Mouse (Mus musculus): ENCODE measurements around the gene Hspa12b. TPM values are rescaled to one million over a fixed set of nuclear protein-coding genes. Genes with fewer than 3 reads are reported as not detected.
A peak's percentile ranks its signal among the peaks of the same experiment; 100 is the strongest.

Hspa12b gene
- polyA plus RNA-seq, 2 experiments = 10.2 to 42.7 TPM

DNA sequence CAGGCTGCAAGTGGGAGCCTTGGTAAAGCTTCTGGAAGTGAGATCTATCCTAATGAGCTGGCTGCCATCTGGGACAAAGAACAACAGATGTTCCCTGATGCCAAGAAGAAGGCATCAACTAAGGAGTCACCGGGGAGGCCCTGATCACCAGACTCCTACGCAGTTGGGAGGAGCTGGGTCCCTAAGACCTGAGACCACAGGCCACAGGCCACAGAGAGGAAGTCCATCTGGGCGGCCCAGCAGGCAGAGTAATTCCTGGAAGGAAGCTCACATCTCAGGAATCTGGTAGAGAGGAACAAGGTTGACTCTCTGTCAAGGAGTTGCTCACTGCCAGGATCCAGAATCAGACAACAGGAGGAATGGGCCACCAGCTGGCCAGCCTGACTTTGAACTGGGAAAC lies 2.9 kb upstream of the Hspa12b start:
- H3K27me3 ChIP-seq (ENCODE audit: control insufficient read depth, insufficient read depth, low read length) = no peaks in the 10 kb centered on the region
- TF ChIP-seq POLR2A (IDR thresholded peaks at IDR 0.05; ENCODE audit: borderline replicate concordance, extremely low read depth, insufficient read depth, insufficient read length) = no peak
- H3K9me3 ChIP-seq (ENCODE audit: control insufficient read depth, low read length) = no peaks in the 10 kb centered on the region
- no peak overlapping the region for H3K9ac ChIP-seq (ENCODE audit: low read depth, low read length, severe bottlenecking)
- DNase-seq (ENCODE audit: low spot score) = no peak
- no peaks in the 10 kb centered on the region for H3K36me3 ChIP-seq (ENCODE audit: control insufficient read depth, insufficient read depth, low read length)
- WGBS = 65% methylated on average over 3 of the region's 3 CpGs
- no peak overlapping the region for H3K4me2 ChIP-seq (replicated peaks; ENCODE audit: low read depth, low read length, severe bottlenecking)
- ATAC-seq (ENCODE audit: low FRiP score, low read depth) = no peak
- no peak overlapping the region for H3K27ac ChIP-seq (replicated peaks; ENCODE audit: low read depth, low read length)
- peaks cover 23% of the 10 kb centered on the region for H3K4me1 ChIP-seq (ENCODE audit: control insufficient read depth, insufficient read depth, low read length)
- no peak overlapping the region for H3K4me3 ChIP-seq (replicated peaks; ENCODE audit: low read length)

DNA sequence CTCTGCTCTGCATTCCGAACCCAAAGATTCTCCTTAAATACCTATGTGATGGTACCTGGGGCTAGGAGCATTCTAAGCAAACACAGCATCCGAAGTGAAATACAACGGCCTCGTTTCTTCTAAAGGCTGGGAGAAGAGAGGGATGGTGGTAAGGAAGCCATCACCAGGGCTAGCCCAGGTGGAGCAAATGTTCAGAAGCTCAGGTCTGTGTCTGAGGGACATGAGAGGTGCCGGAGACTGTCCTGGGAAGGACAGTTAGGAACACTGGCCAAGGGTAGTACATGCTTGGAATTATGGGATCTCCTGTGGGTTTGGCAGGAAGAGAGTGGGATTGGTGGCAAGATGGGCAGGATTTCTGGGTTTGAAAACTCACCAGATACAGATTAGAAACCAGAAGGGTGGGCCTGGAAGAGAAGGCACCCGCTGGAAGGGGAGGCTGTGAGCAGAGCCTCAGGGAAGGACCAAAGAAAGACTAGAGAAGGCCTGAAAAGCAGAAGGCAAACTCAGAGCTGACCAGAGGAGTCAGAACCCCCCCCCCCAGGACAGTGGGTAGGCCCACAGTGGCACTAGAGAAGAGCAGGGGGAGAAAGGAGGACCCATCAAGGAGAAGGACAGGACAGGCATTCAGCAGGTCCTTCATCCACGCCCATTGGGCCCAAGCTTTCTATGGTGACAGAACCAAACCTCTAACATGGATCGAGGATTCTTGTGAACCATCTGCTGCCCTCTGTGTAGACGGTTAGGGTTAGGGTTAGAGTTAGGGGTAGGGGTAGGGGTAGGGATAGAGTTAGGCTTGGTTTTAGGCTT lies 1.7 kb upstream of the Hspa12b start:
- H3K27ac ChIP-seq (replicated peaks; ENCODE audit: low read depth, low read length) = no peak overlapping the region
- ATAC-seq (ENCODE audit: low FRiP score, low read depth) (no peak), DNase-seq (ENCODE audit: low spot score) (no peak)
- TF ChIP-seq POLR2A (IDR thresholded peaks at IDR 0.05; ENCODE audit: borderline replicate concordance, extremely low read depth, insufficient read depth, insufficient read length) = no peak
- no peak overlapping the region for H3K4me3 ChIP-seq (replicated peaks; ENCODE audit: low read length)
- H3K9me3 ChIP-seq (ENCODE audit: control insufficient read depth, low read length) = no peaks in the 10 kb centered on the region
- 93% methylated on average over 9 of the region's 9 CpGs for WGBS
- no peaks in the 10 kb centered on the region for H3K36me3 ChIP-seq (ENCODE audit: control insufficient read depth, insufficient read depth, low read length)
- peaks cover 23% of the 10 kb centered on the region for H3K4me1 ChIP-seq (ENCODE audit: control insufficient read depth, insufficient read depth, low read length)
- H3K27me3 ChIP-seq (ENCODE audit: control insufficient read depth, insufficient read depth, low read length) = no peaks in the 10 kb centered on the region
- H3K9ac ChIP-seq (ENCODE audit: low read depth, low read length, severe bottlenecking) = no peak overlapping the region
- H3K4me2 ChIP-seq (replicated peaks; ENCODE audit: low read depth, low read length, severe bottlenecking) = no peak overlapping the region

DNA sequence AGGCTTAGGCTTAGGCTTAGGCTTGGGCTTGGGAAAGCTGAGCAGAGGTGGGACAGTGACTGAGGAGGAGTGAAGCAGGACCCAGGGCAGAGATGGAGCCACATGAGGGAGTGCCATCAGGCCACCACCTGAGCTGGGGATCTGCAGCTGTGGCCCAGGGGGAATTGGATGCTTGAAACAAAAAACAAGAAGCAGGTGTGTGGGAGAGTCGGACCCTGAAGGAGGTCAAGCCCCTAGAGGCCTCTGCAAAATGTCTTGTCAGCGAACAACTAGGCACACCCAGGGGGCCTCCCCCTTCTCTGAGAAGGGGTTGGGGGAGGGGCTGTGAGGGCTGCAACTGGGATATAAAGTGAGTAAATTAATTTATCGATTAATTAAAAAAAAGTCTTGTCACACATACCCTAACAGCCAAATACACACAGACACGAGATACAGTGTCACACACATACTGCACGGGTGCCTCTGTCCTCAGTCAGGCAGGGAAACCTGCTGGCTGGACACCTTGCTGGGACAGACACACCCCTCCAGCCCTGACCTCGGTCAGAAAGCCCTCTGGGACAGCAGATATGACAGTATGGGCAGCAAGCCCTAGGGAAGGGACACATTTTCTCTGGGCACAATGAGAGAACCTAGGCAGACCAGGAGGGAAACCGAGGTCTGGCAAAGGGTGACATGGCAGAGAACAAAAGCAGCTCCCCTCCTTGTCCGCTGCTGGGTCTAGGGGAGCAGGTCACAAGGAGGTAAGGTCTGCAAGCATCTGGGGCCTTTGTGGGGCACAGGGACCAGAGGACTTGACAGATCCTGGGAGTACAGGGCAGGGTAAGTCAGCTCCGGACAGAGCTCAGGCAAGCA lies 890 bp upstream of the Hspa12b start:
- peak overlapping the region; percentile 94; the same call in 1 of the 2 replicates for H3K9ac ChIP-seq (ENCODE audit: low read depth, low read length, severe bottlenecking)
- peak overlapping the region; percentile 77; the same call in 1 of the 2 replicates for H3K4me2 ChIP-seq (replicated peaks; ENCODE audit: low read depth, low read length, severe bottlenecking)
- peaks cover 23% of the 10 kb centered on the region for H3K4me1 ChIP-seq (ENCODE audit: control insufficient read depth, insufficient read depth, low read length)
- 44% methylated on average over 9 of the region's 9 CpGs for WGBS
- no peak for TF ChIP-seq POLR2A (IDR thresholded peaks at IDR 0.05; ENCODE audit: borderline replicate concordance, extremely low read depth, insufficient read depth, insufficient read length)
- peak overlapping the region; percentile 93; the same call in 1 of the 2 replicates for H3K27ac ChIP-seq (replicated peaks; ENCODE audit: low read depth, low read length)
- peak overlapping the region; percentile 77; the same call in 1 of the 2 replicates for H3K4me3 ChIP-seq (replicated peaks; ENCODE audit: low read length)
- ATAC-seq (ENCODE audit: low FRiP score, low read depth) (no peak), DNase-seq (ENCODE audit: low spot score) (no peak)
- H3K36me3 ChIP-seq (ENCODE audit: control insufficient read depth, insufficient read depth, low read length) = peaks cover 2% of the 10 kb centered on the region
- H3K27me3 ChIP-seq (ENCODE audit: control insufficient read depth, insufficient read depth, low read length) = no peaks in the 10 kb centered on the region
- H3K9me3 ChIP-seq (ENCODE audit: control insufficient read depth, low read length) = no peaks in the 10 kb centered on the region

DNA sequence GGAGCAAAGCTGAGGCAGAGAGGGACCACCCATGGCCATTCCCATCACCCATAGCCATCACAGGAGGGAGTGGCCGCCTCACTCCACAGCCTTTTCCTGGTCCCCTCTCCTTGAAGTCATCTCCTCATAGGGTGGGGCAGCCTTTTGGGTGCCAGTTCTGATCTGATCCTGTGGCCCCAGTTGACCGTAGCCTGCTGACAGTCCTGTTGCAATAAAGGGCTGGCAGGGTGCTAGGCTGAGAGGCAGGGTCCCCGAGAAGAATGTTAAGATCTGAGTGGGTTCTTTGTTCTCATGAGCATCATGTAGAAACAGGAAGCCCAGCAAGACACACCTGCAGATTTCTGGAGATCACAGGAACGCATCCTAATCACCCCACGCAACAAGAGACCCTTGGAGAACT lies 1.1 kb downstream of the Hspa12b start:
- peak overlapping the region; percentile 77 for H3K4me3 ChIP-seq (replicated peaks; ENCODE audit: low read length)
- no peak for TF ChIP-seq POLR2A (IDR thresholded peaks at IDR 0.05; ENCODE audit: borderline replicate concordance, extremely low read depth, insufficient read depth, insufficient read length)
- no peaks in the 10 kb centered on the region for H3K27me3 ChIP-seq (ENCODE audit: control insufficient read depth, insufficient read depth, low read length)
- DNase-seq (ENCODE audit: low spot score) = no peak
- peaks cover 11% of the 10 kb centered on the region for H3K36me3 ChIP-seq (ENCODE audit: control insufficient read depth, insufficient read depth, low read length)
- H3K4me2 ChIP-seq (replicated peaks; ENCODE audit: low read depth, low read length, severe bottlenecking) = peak overlapping the region; percentile 77
- no peaks in the 10 kb centered on the region for H3K9me3 ChIP-seq (ENCODE audit: control insufficient read depth, low read length)
- peak overlapping the region; percentile 94 for H3K9ac ChIP-seq (ENCODE audit: low read depth, low read length, severe bottlenecking)
- no peak for ATAC-seq (ENCODE audit: low FRiP score, low read depth)
- 70% methylated on average over 5 of the region's 5 CpGs for WGBS
- no peak overlapping the region for H3K27ac ChIP-seq (replicated peaks; ENCODE audit: low read depth, low read length)
- H3K4me1 ChIP-seq (ENCODE audit: control insufficient read depth, insufficient read depth, low read length) = peaks cover 23% of the 10 kb centered on the region

DNA sequence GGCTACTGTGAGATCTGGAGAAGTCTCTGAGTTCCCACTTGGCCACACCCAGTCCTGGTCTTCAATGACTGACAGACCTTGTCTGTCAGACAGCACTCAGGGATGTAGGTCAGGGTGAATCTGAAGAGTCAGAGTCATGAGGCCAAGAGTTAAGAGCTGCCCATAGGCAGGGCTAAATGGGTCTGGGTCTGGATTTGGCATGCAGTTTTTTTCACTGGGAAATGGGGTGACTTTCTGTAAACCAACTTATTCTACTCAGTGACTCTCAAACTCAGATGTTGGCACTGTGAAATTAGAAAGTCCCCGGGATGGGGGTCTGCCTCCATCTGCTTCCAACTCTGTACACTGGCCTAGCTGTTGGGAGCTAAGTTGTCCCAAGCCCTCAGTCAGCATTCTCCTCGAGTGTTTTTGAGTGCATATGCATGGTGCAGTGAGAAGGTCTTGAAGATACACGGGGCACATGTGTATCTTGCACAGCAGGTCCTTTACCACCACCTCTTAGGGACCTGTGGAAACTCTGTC lies 1.6 kb downstream of the Hspa12b start:
- Histone ChIP-seq H3K9me3 (ENCODE audit: control insufficient read depth, low read length) (no peaks in the 10 kb centered on the region), H3K4me1 (ENCODE audit: control insufficient read depth, insufficient read depth, low read length) (peaks cover 23% of the 10 kb centered on the region), H3K36me3 (ENCODE audit: control insufficient read depth, insufficient read depth, low read length) (peaks cover 11% of the 10 kb centered on the region), H3K27me3 (ENCODE audit: control insufficient read depth, insufficient read depth, low read length) (no peaks in the 10 kb centered on the region), H3K4me2 (replicated peaks; ENCODE audit: low read depth, low read length, severe bottlenecking) (peak overlapping the region; percentile 77), H3K4me3 (replicated peaks; ENCODE audit: low read length) (peak overlapping the region; percentile 77), H3K27ac (replicated peaks; ENCODE audit: low read depth, low read length) (no peak overlapping the region), H3K9ac (ENCODE audit: low read depth, low read length, severe bottlenecking) (no peak overlapping the region)
- WGBS = 75% methylated on average over 3 of the region's 3 CpGs
- DNase-seq (ENCODE audit: low spot score) (no peak), ATAC-seq (ENCODE audit: low FRiP score, low read depth) (no peak)
- TF ChIP-seq POLR2A (IDR thresholded peaks at IDR 0.05; ENCODE audit: borderline replicate concordance, extremely low read depth, insufficient read depth, insufficient read length) = no peak
